Mouse (Mus musculus) midbrain, postnatal 0 days (tissue): ENCODE measurements at regions not wholly inside any gene's neighbourhood (a gene's known extent, or its start where the extent isn't known, plus 50 kb on each side); places are given as distances from the start of the nearest gene placed in this dataset.
"Not testable (repeated sequence)": the region's sequence is repeated elsewhere in the genome, so short reads cannot be mapped to it uniquely, and the experiment has no call there.

Experiments
- ATAC-seq: fragments of 200-750 bp; cut with Nextera tagmentation; 2 replicates; pipeline ENCODE4 v1.8.0; 2017; ENCODE audit warnings: moderate number of reproducible peaks, mild to moderate bottlenecking, moderate TSS enrichment, moderate library complexity; ENCODE audit not compliant: low FRiP score
- DNase-seq: peaks from one replicate; pipeline ENCODE4 v3.0.0-alpha.2; 2015; ENCODE audit warnings: low spot score
- H3K27ac ChIP-seq: fragments of 300-500 bp; sonication (generic); 2 replicates; pipeline ENCODE4 v1.5.1; 2014; ENCODE audit warnings: low read depth, mild to moderate bottlenecking, low read length, mixed read lengths
- H3K27me3 ChIP-seq: fragments of 300-500 bp; sonication (generic); 2 replicates; pipeline ENCODE4 v1.6.1; 2014; ENCODE audit warnings: low read length, control low read depth, mixed read lengths; ENCODE audit not compliant: insufficient read depth
- H3K36me3 ChIP-seq: fragments of 300-500 bp; sonication (generic); 2 replicates; pipeline ENCODE4 v1.6.1; 2014; ENCODE audit warnings: low read length, control low read depth, mixed read lengths; ENCODE audit not compliant: insufficient read depth
- H3K4me1 ChIP-seq: fragments of 300-500 bp; sonication (generic); 2 replicates; pipeline ENCODE4 v1.6.1; 2014; ENCODE audit warnings: mild to moderate bottlenecking, control low read depth, antibody characterized with exemption, low read length, mixed read lengths; ENCODE audit not compliant: insufficient read depth
- H3K4me2 ChIP-seq: fragments of 300-500 bp; sonication (generic); 2 replicates; pipeline ENCODE4 v1.6.1; 2014; ENCODE audit warnings: low read depth, mild to moderate bottlenecking, low read length, mixed read lengths; ENCODE audit not compliant: poor library complexity, severe bottlenecking
- H3K4me3 ChIP-seq: fragments of 300-500 bp; sonication (generic); 2 replicates; pipeline ENCODE4 v1.5.1; 2014; ENCODE audit warnings: low read depth, mild to moderate bottlenecking, low read length, moderate library complexity
- H3K9ac ChIP-seq: fragments of 300-500 bp; sonication (generic); replicated peaks from 2 replicates; pipeline ENCODE4 v1.6.1; 2014; ENCODE audit warnings: mild to moderate bottlenecking, low read length, moderate library complexity, mixed read lengths; ENCODE audit not compliant: poor library complexity, severe bottlenecking
- H3K9me3 ChIP-seq: fragments of 300-500 bp; sonication (generic); 2 replicates; pipeline ENCODE4 v1.6.1; 2016; ENCODE audit warnings: low read length, control low read depth
- CTCF ChIP-seq: IDR thresholded peaks from 2 replicates; pipeline ENCODE4 v1.5.1; 2016; ENCODE audit warnings: antibody characterized with exemption, mild to moderate bottlenecking
- WGBS: fragments of 180-500 bp; shearing (Covaris S2); extraction: QIAGEN DNeasy Blood & Tissue Kit; methylation state at CpG from one replicate; pipeline ENCODE4 v1.1.7; 2014; 5-methylcytosine and 5-hydroxymethylcytosine counted together

- 78% methylated on average over 3 of the region's 3 CpGs for WGBS
Measured at GRCm38 (mm10) chr9:82632411-82632810, 196.9 kb upstream of the Irak1bp1 start.

GRCm38 (mm10) chr9:82640277-82640676 lies 189.1 kb upstream of the Irak1bp1 start:
- Histone ChIP-seq H3K4me3 (no peak overlapping the region), H3K27ac (no peak overlapping the region), H3K9ac (no peak overlapping the region), H3K9me3 (no peaks in the 10 kb centered on the region), H3K4me1 (no peaks in the 10 kb centered on the region), H3K4me2 (no peak overlapping the region), H3K27me3 (no peaks in the 10 kb centered on the region), H3K36me3 (no peaks in the 10 kb centered on the region)
- 81% methylated on average over 2 of the region's 2 CpGs for WGBS
- ATAC-seq, result no peak
- no peak for TF ChIP-seq CTCF
- DNase-seq, result no peak

More at GRCm38 (mm10) chr9:82632411-82632810, 196.9 kb upstream of the Irak1bp1 start:
- Histone ChIP-seq H3K4me3 (no peak overlapping the region), H3K9ac (no peak overlapping the region), H3K4me2 (no peak overlapping the region), H3K4me1 (no peaks in the 10 kb centered on the region), H3K9me3 (no peaks in the 10 kb centered on the region), H3K36me3 (no peaks in the 10 kb centered on the region), H3K27me3 (no peaks in the 10 kb centered on the region), H3K27ac (no peak overlapping the region)
- DNase-seq (no peak), ATAC-seq (no peak)
- no peak for TF ChIP-seq CTCF

GRCm38 (mm10) chr9:82643900-82644299 lies 185.4 kb upstream of the Irak1bp1 start:
- ATAC-seq, result no peak
- H3K27ac ChIP-seq, result no peak overlapping the region
- no peaks in the 10 kb centered on the region for H3K4me1 ChIP-seq
- TF ChIP-seq CTCF, result peak; percentile 79
- no peaks in the 10 kb centered on the region for H3K27me3 ChIP-seq
- no peaks in the 10 kb centered on the region for H3K36me3 ChIP-seq
- DNase-seq, result peak; percentile 82
- no peak overlapping the region for H3K4me2 ChIP-seq
- 12% methylated on average over 1 of the region's 1 CpGs for WGBS
- H3K9ac ChIP-seq, result no peak overlapping the region
- no peaks in the 10 kb centered on the region for H3K9me3 ChIP-seq
- H3K4me3 ChIP-seq, result no peak overlapping the region

- 36% methylated on average over 1 of the region's 1 CpGs for WGBS
- H3K4me3 ChIP-seq, DNase-seq, H3K4me1 ChIP-seq, H3K27me3 ChIP-seq, H3K36me3 ChIP-seq, ATAC-seq, H3K9ac ChIP-seq, H3K9me3 ChIP-seq, H3K27ac ChIP-seq, H3K4me2 ChIP-seq: not testable (repeated sequence)
Measured at GRCm38 (mm10) chr9:82655511-82655910, 173.8 kb upstream of the Irak1bp1 start.

GRCm38 (mm10) chr9:82682196-82682595 lies 147.1 kb upstream of the Irak1bp1 start:
- no peak overlapping the region for H3K27ac ChIP-seq
- no peaks in the 10 kb centered on the region for H3K36me3 ChIP-seq
- H3K4me1 ChIP-seq, result no peaks in the 10 kb centered on the region
- TF ChIP-seq CTCF, result no peak
- ATAC-seq (no peak), DNase-seq (no peak)
- H3K9ac ChIP-seq, result no peak overlapping the region
- WGBS, result 96% methylated on average over 1 of the region's 1 CpGs
- H3K4me2 ChIP-seq, result no peak overlapping the region
- no peaks in the 10 kb centered on the region for H3K9me3 ChIP-seq
- no peak overlapping the region for H3K4me3 ChIP-seq
- no peaks in the 10 kb centered on the region for H3K27me3 ChIP-seq

GRCm38 (mm10) chr9:82709411-82709983 lies 119.8 kb upstream of the Irak1bp1 start:
- Histone ChIP-seq H3K27ac (no peak overlapping the region), H3K9ac (no peak overlapping the region), H3K9me3 (no peaks in the 10 kb centered on the region), H3K4me3 (no peak overlapping the region), H3K4me2 (no peak overlapping the region), H3K27me3 (no peaks in the 10 kb centered on the region), H3K36me3 (no peaks in the 10 kb centered on the region), H3K4me1 (no peaks in the 10 kb centered on the region)
- ATAC-seq (no peak), DNase-seq (no peak)
- 60% methylated on average over 2 of the region's 2 CpGs for WGBS
- TF ChIP-seq CTCF, result no peak
